Mouse (Mus musculus) limb, embryonic 11.5 days (tissue): Measurements from ENCODE around the gene Socs3. TPM values are rescaled to one million over a fixed set of nuclear protein-coding genes. Genes with fewer than 3 reads are reported as not detected.
A peak's percentile ranks its signal among the peaks of the same experiment; 100 is the strongest.

ENCODE experiments used
- ATAC-seq: fragments of 200-750 bp; cut with Nextera tagmentation; 2 replicates; pipeline ENCODE4 v1.8.0; 2017; ENCODE audit warnings: low read depth; ENCODE audit not compliant: insufficient number of reproducible peaks, low FRiP score, low TSS enrichment
- DNase-seq: peaks from one replicate; pipeline ENCODE4 v3.0.0-alpha.2; 2015; ENCODE audit warnings: low spot score
- H3K27ac ChIP-seq: fragments of 300-500 bp; sonication (generic); replicated peaks from 2 replicates; pipeline ENCODE4 v1.5.1; 2014; ENCODE audit warnings: low read depth, mild to moderate bottlenecking, low read length
- H3K27me3 ChIP-seq: fragments of 300-500 bp; sonication (generic); 2 replicates; pipeline ENCODE4 v1.6.1; 2014; ENCODE audit warnings: mild to moderate bottlenecking, low read length, mixed read lengths; ENCODE audit not compliant: control insufficient read depth, insufficient read depth
- H3K36me3 ChIP-seq: fragments of 300-500 bp; sonication (generic); 2 replicates; pipeline ENCODE4 v1.6.1; 2014; ENCODE audit warnings: mild to moderate bottlenecking, low read length, moderate library complexity, mixed read lengths; ENCODE audit not compliant: control insufficient read depth, insufficient read depth
- H3K4me1 ChIP-seq: fragments of 300-500 bp; sonication (generic); 2 replicates; pipeline ENCODE4 v1.6.1; 2014; ENCODE audit warnings: low read length, mixed read lengths; ENCODE audit not compliant: control insufficient read depth, insufficient read depth
- H3K4me2 ChIP-seq: fragments of 300-500 bp; sonication (generic); 2 replicates; pipeline ENCODE4 v1.6.1; 2014; ENCODE audit warnings: low read depth, mild to moderate bottlenecking, moderate library complexity; ENCODE audit not compliant: severe bottlenecking
- H3K4me3 ChIP-seq: fragments of 300-500 bp; sonication (generic); 2 replicates; pipeline ENCODE4 v1.5.1; 2014; ENCODE audit warnings: low read depth, low read length
- H3K9ac ChIP-seq: fragments of 300-500 bp; sonication (generic); 2 replicates; pipeline ENCODE4 v1.6.1; 2014; ENCODE audit warnings: mild to moderate bottlenecking, low read length
- H3K9me3 ChIP-seq: fragments of 300-500 bp; sonication (generic); 2 replicates; pipeline ENCODE4 v1.6.1; 2016; ENCODE audit warnings: low read length; ENCODE audit not compliant: control insufficient read depth
- whole genome bisulfite sequencing: fragments of 180-500 bp; shearing (Covaris S2); extraction: QIAGEN DNeasy Blood & Tissue Kit; methylation state at CpG from one replicate; pipeline ENCODE4 v1.1.7; 2014; 5-methylcytosine and 5-hydroxymethylcytosine counted together
- polyA plus RNA-seq: library from polyadenylated mRNA; unstranded; fragments of >200 nt; fragmentation: Nextera tagmentation; extraction: Ambion mirVana; gene quantifications from 2 replicates; pipeline ENCODE4 v1.2.1, GENCODE M21; 2014

Socs3 gene
- polyA plus RNA-seq, 1 experiment from 2014 or later: 5.4 TPM

GRCm38 (mm10) chr11:117979388-117979787 lies 9.5 kb upstream of the Socs3 start:
- ATAC-seq (no peak), DNase-seq (no peak)
- no peak overlapping the region for H3K9ac ChIP-seq
- no peak overlapping the region for H3K27ac ChIP-seq
- no peaks in the 10 kb centered on the region for H3K9me3 ChIP-seq
- H3K4me2 ChIP-seq: no peak overlapping the region
- no peaks in the 10 kb centered on the region for H3K36me3 ChIP-seq
- H3K27me3 ChIP-seq: no peaks in the 10 kb centered on the region
- H3K4me1 ChIP-seq: peaks cover 18% of the 10 kb centered on the region
- 67% methylated on average over 7 of the region's 7 CpGs for WGBS
- no peak overlapping the region for H3K4me3 ChIP-seq

DNA sequence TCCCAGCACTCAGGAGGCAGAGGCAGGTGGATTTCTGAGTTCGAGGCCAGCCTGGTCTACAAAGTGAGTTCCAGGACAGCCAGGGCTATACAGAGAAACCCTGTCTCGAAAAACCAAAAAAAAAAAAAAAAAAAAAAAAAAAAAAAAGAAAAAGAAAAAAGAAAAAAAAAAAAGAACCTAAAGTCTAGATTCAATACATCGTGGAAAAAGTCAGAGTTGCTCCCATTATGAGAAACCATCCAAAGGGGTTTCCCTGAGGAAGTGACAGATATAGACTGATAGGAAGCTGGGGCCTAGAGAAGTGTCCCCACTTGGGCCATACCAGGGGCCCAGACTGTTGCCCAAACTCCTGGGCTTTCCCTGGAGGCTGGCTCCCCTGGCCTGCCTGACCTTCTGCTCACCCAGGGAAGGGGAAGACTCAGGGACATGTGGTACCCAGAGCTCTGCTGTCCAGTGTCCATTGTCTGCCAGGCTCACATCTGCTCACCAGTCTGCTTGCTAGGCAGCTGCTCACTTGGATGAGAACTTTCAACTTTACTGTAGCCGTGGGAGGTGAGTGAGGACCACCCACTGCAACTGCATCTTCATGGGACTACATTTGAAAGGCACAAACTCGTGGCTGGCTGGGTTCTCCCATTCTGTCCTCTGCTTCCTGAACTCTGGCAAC lies 8.0 kb upstream of the Socs3 start:
- WGBS: 62% methylated on average over 4 of the region's 5 CpGs
- H3K4me3 ChIP-seq: no peak overlapping the region
- H3K9me3 ChIP-seq: no peaks in the 10 kb centered on the region
- DNase-seq (no peak), ATAC-seq (no peak)
- peaks cover 20% of the 10 kb centered on the region for H3K4me1 ChIP-seq
- H3K36me3 ChIP-seq: no peaks in the 10 kb centered on the region
- H3K27me3 ChIP-seq: no peaks in the 10 kb centered on the region
- H3K4me2 ChIP-seq: no peak overlapping the region
- no peak overlapping the region for H3K9ac ChIP-seq
- H3K27ac ChIP-seq: no peak overlapping the region

DNA sequence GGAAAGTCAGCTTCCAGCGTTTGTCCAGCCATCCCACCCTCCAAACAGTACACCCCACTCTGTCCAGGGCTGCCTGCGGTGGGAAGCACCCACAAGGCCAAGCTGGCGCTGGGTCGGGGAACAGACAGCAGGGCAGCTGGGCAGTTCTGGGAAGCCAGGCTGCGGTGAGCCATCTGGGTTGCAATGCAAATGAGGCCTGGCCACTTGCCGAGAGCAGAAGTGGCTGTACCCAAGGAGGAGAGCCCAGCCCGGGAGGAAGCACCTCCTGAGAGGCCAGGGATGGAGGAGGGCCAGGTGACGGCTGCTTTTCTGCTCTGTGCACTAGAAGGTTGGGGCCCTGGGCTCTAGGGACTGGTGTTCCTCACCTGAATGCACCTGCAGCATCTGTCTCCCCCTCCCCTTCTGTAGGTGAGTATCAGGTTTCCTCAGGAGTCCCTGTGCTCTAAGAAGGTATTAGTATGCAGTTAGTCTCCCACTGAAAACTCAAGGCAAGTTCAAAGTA lies 6.3 kb upstream of the Socs3 start:
- DNase-seq: peak; percentile 44
- peaks cover 20% of the 10 kb centered on the region for H3K4me1 ChIP-seq
- WGBS: 16% methylated on average over 8 of the region's 8 CpGs
- 0 out of 2 replicates have a peak overlapping the region, but pooled peaks have one; percentile 1 for H3K9ac ChIP-seq
- no peak overlapping the region for H3K4me3 ChIP-seq
- H3K4me2 ChIP-seq: no peak overlapping the region; the same call in 1 of the 2 replicates
- no peaks in the 10 kb centered on the region for H3K9me3 ChIP-seq
- no peaks in the 10 kb centered on the region for H3K27me3 ChIP-seq
- H3K36me3 ChIP-seq: no peaks in the 10 kb centered on the region
- 0 out of 2 replicates have a peak overlapping the region, but pooled peaks have one; percentile 36 for H3K27ac ChIP-seq
- peak; percentile 31; the same call in 1 of the 2 replicates for ATAC-seq

- Histone ChIP-seq H3K36me3 (no peaks in the 10 kb centered on the region), H3K27ac (peak overlapping the region; percentile 36; the same call in 1 of the 2 replicates), H3K9me3 (no peaks in the 10 kb centered on the region), H3K9ac (peak overlapping the region; percentile 1; the same call in 1 of the 2 replicates), H3K4me3 (no peak overlapping the region), H3K4me1 (peaks cover 20% of the 10 kb centered on the region), H3K27me3 (no peaks in the 10 kb centered on the region), H3K4me2 (no peak overlapping the region; the same call in none of the 2 replicates)
- DNase-seq (peak; percentile 44), ATAC-seq (no peak)
- 11% methylated on average over 18 of the region's 18 CpGs for WGBS
Measured at GRCm38 (mm10) chr11:117975211-117975967, 5.5 kb upstream of the Socs3 start.

DNA sequence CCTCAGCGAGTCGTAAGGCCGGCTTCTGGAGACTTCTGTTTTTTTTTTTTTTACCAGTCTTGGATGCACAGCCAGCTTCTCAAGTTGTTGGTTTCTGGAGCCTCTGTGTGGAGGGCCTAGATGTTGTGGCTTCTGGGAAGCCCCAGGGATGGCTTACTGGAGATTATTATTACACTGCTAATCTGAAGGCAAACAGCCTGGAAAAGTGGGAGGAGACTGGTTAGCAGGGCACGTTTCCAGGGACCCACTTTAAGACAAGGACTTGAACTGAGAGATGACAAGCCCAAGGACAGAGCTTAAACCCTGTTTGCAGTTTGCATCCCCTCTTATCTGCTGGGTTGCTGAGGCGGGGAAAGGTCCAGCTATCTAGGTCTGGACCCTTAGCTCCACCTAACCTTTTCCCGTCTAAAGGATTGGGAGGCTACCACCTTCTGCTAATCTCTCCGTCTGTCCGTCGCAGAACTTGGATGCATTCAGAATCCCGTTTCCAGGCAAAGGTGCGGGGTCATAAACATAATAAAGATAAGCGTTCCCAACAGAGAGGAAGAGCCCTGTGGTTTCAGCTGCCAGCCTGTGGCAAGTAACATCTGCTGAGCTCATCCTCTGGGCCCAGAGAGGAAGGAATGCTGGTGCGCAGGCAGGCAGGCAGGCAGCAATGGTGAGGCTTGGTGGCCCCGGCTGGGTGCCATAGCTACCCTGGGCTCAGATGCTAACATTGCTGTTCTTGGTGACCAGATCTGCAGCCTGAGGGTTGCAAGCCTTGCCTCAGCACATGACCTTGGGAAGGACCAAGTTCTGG lies 4.7 kb upstream of the Socs3 start:
- no peak for ATAC-seq
- H3K9ac ChIP-seq: no peak overlapping the region
- peaks cover 20% of the 10 kb centered on the region for H3K4me1 ChIP-seq
- H3K4me3 ChIP-seq: no peak overlapping the region
- no peak overlapping the region; the same call in 1 of the 2 replicates for H3K4me2 ChIP-seq
- no peaks in the 10 kb centered on the region for H3K9me3 ChIP-seq
- H3K27me3 ChIP-seq: no peaks in the 10 kb centered on the region
- no peak overlapping the region for H3K27ac ChIP-seq
- 41% methylated on average over 14 of the region's 14 CpGs for WGBS
- no peaks in the 10 kb centered on the region for H3K36me3 ChIP-seq
- peak; percentile 21 for DNase-seq

DNA sequence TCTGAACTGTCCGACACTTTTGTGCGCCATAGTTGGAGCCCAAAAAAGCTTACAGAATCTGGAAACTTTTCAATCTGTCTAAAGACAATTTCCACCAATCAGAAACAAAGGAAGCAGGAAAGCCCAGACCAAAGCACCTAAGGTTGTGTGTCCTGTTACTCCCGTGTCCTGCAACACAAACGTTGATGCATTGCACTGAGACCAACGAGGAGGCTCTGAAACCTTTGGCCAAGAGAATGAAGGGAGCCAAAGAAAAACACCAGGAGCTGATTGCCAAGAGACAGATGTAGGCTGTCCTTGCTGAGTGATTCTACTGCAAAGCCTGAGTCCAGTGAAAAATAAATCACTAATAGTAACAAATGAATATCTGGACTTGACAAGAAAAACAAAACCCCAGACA lies 3.7 kb upstream of the Socs3 start:
- H3K4me2 ChIP-seq: no peak overlapping the region
- ATAC-seq: no peak
- H3K27ac ChIP-seq: no peak overlapping the region
- H3K4me1 ChIP-seq: peaks cover 20% of the 10 kb centered on the region
- H3K4me3 ChIP-seq: no peak overlapping the region
- H3K27me3 ChIP-seq: no peaks in the 10 kb centered on the region
- DNase-seq: no peak
- no peaks in the 10 kb centered on the region for H3K36me3 ChIP-seq
- 51% methylated on average over 5 of the region's 5 CpGs for WGBS
- no peaks in the 10 kb centered on the region for H3K9me3 ChIP-seq
- H3K9ac ChIP-seq: no peak overlapping the region

DNA sequence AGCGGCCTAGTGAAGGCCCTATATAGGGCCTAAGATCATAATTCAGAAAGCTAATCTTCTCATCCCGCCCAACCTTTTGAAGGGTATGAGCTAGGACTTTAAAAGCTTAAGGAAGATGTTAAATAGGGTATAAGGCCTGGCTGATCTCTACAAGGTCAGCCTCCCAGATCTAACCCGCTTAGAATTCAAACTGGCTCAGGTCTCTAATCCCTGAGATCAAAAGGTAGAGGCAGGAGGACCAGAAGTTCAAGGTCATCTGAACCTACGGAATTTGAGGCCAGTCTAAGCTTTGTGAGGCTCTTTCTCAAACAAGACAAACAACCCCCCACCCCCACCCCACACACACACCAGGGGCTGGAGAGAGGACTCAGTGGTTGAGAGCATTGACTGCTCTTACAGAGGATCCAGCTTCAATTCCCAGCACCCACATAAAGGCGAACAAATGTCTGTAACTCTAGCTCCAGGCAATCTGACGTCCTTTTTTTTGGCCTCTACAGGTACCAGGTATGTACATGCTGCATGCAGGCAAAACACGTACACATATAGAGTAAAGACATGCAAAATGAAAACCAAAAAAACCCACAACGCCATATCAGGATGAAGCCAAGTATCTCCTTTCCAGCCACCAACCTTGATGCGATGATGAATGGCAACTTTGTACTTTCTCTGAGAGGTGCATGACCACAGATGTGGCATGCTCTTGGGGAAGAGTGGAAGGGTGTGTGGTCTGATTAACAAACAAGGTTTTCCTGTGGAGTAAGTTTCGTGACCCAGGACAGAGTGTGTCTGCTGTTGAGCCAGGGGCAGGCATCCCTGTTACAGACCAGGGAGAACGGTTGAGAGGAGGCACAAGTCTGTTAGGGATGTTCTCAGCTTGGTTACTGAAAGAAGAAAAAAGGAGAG lies 3.1 kb upstream of the Socs3 start:
- DNase-seq: no peak
- WGBS: 61% methylated on average over 11 of the region's 11 CpGs
- Histone ChIP-seq H3K9ac (no peak overlapping the region), H3K9me3 (no peaks in the 10 kb centered on the region), H3K4me3 (no peak overlapping the region), H3K27ac (no peak overlapping the region), H3K27me3 (0 out of 2 replicates have a peak, but pooled peaks cover 2% of the 10 kb centered on the region), H3K36me3 (no peaks in the 10 kb centered on the region), H3K4me2 (no peak overlapping the region), H3K4me1 (peaks cover 24% of the 10 kb centered on the region)
- ATAC-seq: no peak
